Mouse (Mus musculus): Measurements from ENCODE around the gene Bloc1s5. TPM values are rescaled to one million over a fixed set of nuclear protein-coding genes. Genes with fewer than 3 reads are reported as not detected.

Gene Bloc1s5
- total RNA-seq, 2 experiments from 2014 or later: 9.1 to 10.6 TPM

- no peak for DNase-seq (ENCODE audit: extremely low spot score in 1 of 2, low spot score in 1 of 2)
Observed at GRCm38 (mm10) chr13:38579971-38580600, 54.8 kb downstream of the Bloc1s5 start.

- peak; percentile 11 to 29 for DNase-seq (ENCODE audit: extremely low spot score in 1 of 2, low spot score in 1 of 2)
Observed at GRCm38 (mm10) chr13:38574668-38575067, 60.2 kb downstream of the Bloc1s5 start.

- no peak for DNase-seq (ENCODE audit: extremely low spot score in 1 of 2, low spot score in 1 of 2)
Observed at GRCm38 (mm10) chr13:38573281-38573680, 61.6 kb downstream of the Bloc1s5 start.

- DNase-seq (ENCODE audit: extremely low spot score in 1 of 2, low spot score in 1 of 2): no peak
Observed at GRCm38 (mm10) chr13:38565245-38565644, 69.7 kb downstream of the Bloc1s5 start.

GRCm38 (mm10) chr13:38554611-38555010, 80.3 kb downstream of the Bloc1s5 start:
- DNase-seq (ENCODE audit: extremely low spot score in 1 of 2, low spot score in 1 of 2): no peak

GRCm38 (mm10) chr13:38554210-38554609, 80.7 kb downstream of the Bloc1s5 start:
- DNase-seq (ENCODE audit: extremely low spot score in 1 of 2, low spot score in 1 of 2): no peak

GRCm38 (mm10) chr13:38548681-38549080, 86.2 kb downstream of the Bloc1s5 start:
- DNase-seq (ENCODE audit: extremely low spot score in 1 of 2, low spot score in 1 of 2): no peak

GRCm38 (mm10) chr13:38547717-38548116, 87.2 kb downstream of the Bloc1s5 start:
- DNase-seq (ENCODE audit: extremely low spot score in 1 of 2, low spot score in 1 of 2): no peak

GRCm38 (mm10) chr13:38546754-38547153, 88.2 kb downstream of the Bloc1s5 start:
- DNase-seq (ENCODE audit: extremely low spot score in 1 of 2, low spot score in 1 of 2): no peak

GRCm38 (mm10) chr13:38545460-38545859, 89.4 kb downstream of the Bloc1s5 start:
- no peak for DNase-seq (ENCODE audit: extremely low spot score in 1 of 2, low spot score in 1 of 2)

- DNase-seq (ENCODE audit: extremely low spot score in 1 of 2, low spot score in 1 of 2): no peak
Observed at GRCm38 (mm10) chr13:38544769-38545445, 90.0 kb downstream of the Bloc1s5 start.

GRCm38 (mm10) chr13:38543455-38544125, 91.3 kb downstream of the Bloc1s5 start:
- DNase-seq (ENCODE audit: extremely low spot score in 1 of 2, low spot score in 1 of 2): no peak

Other genes with a start within 250 kb of the Bloc1s5 start
- gene Txndc5, start 106.3 kb downstream of the Bloc1s5 start, total RNA-seq (2021): 10 to 100 TPM; 40.7 to 46.9 TPM
- 10 to 100 TPM; 30.4 to 31.0 TPM for gene Eef1e1, start 23.9 kb upstream of the Bloc1s5 start, total RNA-seq (2021)

Measured in layer of hippocampus, postnatal 25 days (tissue).